In genomic region chr12:105497894-105498293, GRCm38 (mm10) we compare ENCODE assay signal across 9 mouse cellular contexts. TPM values are rescaled to one million over a fixed set of nuclear protein-coding genes. Genes with fewer than 3 reads are reported as not detected.
DNase-seq lines count a peak whose midpoint lies in the region; ATAC-seq lines count a peak whose summit lies in the region.
"Had no signal": no experiment of that assay in that cellular context is flagged by ENCODE, and none has a peak within 500 bp of the region (broad histone marks: within the 10 kb centered on the region; RNA-seq: fewer than 3 reads in every experiment).

No protein-coding gene starts in this region.

- H3K9ac ChIP-seq in liver, embryonic 12.5 days, result no peak overlapping the region
- no peak overlapping the region for H3K9ac ChIP-seq in kidney, embryonic 16.5 days (replicated peaks; ENCODE audit: low read length)
- H3K9ac ChIP-seq in liver, embryonic 11.5 days (ENCODE audit: low read depth, low read length), result no peak overlapping the region

- no peaks in the 10 kb centered on the region for H3K36me3 ChIP-seq in liver, embryonic 12.5 days
- H3K36me3 ChIP-seq in embryonic facial prominence, embryonic 10.5 days (replicated peaks), result no peaks in the 10 kb centered on the region
- H3K36me3 ChIP-seq in kidney, embryonic 16.5 days (ENCODE audit: insufficient read depth, low read length), result no peaks in the 10 kb centered on the region
- H3K36me3 ChIP-seq in liver, embryonic 11.5 days (ENCODE audit: control insufficient read depth, insufficient read depth, low read length), result no peaks in the 10 kb centered on the region

- no peak overlapping the region for H3K4me3 ChIP-seq in liver, embryonic 12.5 days
- H3K4me3 ChIP-seq in embryonic facial prominence, embryonic 10.5 days, result no peak overlapping the region
- no peak overlapping the region for H3K4me3 ChIP-seq in kidney, embryonic 16.5 days (ENCODE audit: low read length)
- H3K4me3 ChIP-seq in liver, embryonic 11.5 days (ENCODE audit: low read depth, low read length), result no peak overlapping the region
- H3K4me3 ChIP-seq: megakaryocyte, embryonic 14.5 days had no signal

- 0 out of 2 replicates have a peak, but pooled peaks cover 18% of the 10 kb centered on the region for H3K27me3 ChIP-seq in liver, embryonic 12.5 days (replicated peaks)
- H3K27me3 ChIP-seq in embryonic facial prominence, embryonic 10.5 days (replicated peaks; ENCODE audit: low read depth, poor library complexity, severe bottlenecking), result no peaks in the 10 kb centered on the region
- no peaks in the 10 kb centered on the region for H3K27me3 ChIP-seq in kidney, embryonic 16.5 days (ENCODE audit: insufficient read depth, low read length)
- H3K27me3 ChIP-seq in liver, embryonic 11.5 days (replicated peaks; ENCODE audit: control insufficient read depth, insufficient read depth, low read length), result no peaks in the 10 kb centered on the region

- no peaks in the 10 kb centered on the region for H3K9me3 ChIP-seq in liver, embryonic 12.5 days (replicated peaks)
- no peaks in the 10 kb centered on the region for H3K9me3 ChIP-seq in embryonic facial prominence, embryonic 10.5 days
- H3K9me3 ChIP-seq in kidney, embryonic 16.5 days (ENCODE audit: low read length), result no peaks in the 10 kb centered on the region
- H3K9me3 ChIP-seq in liver, embryonic 11.5 days (ENCODE audit: control insufficient read depth, low read length), result no peaks in the 10 kb centered on the region
- H3K9me3 ChIP-seq: megakaryocyte, embryonic 14.5 days had no signal

- DNase-seq in liver, result peak; percentile 70
- peak; percentile 85 for DNase-seq in embryonic facial prominence, embryonic 10.5 days (ENCODE audit: low spot score)
- DNase-seq in heart, adult 9 months (ENCODE audit: low spot score in 2 of 2), result peak; percentile 53 to 73
- peak; percentile 60 for DNase-seq in liver, embryonic 11.5 days (ENCODE audit: low spot score)
- peak; percentile 77 for DNase-seq in neural tube, embryonic 10.5 days (ENCODE audit: extremely low spot score, low spot score)
- peak; percentile 92 for DNase-seq in testis, postnatal 10 days (ENCODE audit: low spot score)

- WGBS in liver, embryonic 12.5 days (ENCODE audit: insufficient replicate concordance), result 9% methylated on average over 6 of the region's 6 CpGs
- 18% methylated on average over 6 of the region's 6 CpGs for WGBS in embryonic facial prominence, embryonic 10.5 days
- whole genome bisulfite sequencing in kidney, embryonic 16.5 days, result 15% methylated on average over 6 of the region's 6 CpGs
- 14% methylated on average over 6 of the region's 6 CpGs for WGBS in liver, embryonic 11.5 days

- no peak overlapping the region for H3K27ac ChIP-seq in liver, embryonic 12.5 days
- H3K27ac ChIP-seq in embryonic facial prominence, embryonic 10.5 days (replicated peaks), result peak overlapping the region; percentile 59
- H3K27ac ChIP-seq in kidney, embryonic 16.5 days (ENCODE audit: low read length), result no peak overlapping the region
- no peak overlapping the region for H3K27ac ChIP-seq in liver, embryonic 11.5 days (ENCODE audit: low read depth, low read length)

- H3K4me1 ChIP-seq in liver, embryonic 12.5 days, result no peaks in the 10 kb centered on the region
- H3K4me1 ChIP-seq in embryonic facial prominence, embryonic 10.5 days, result peaks cover 33% of the 10 kb centered on the region
- peaks cover 10% of the 10 kb centered on the region for H3K4me1 ChIP-seq in kidney, embryonic 16.5 days (ENCODE audit: insufficient read depth, low read length)
- H3K4me1 ChIP-seq in liver, embryonic 11.5 days (replicated peaks; ENCODE audit: control insufficient read depth, insufficient read depth, low read length), result no peaks in the 10 kb centered on the region
- H3K4me1 ChIP-seq: megakaryocyte, embryonic 14.5 days had no signal

- no peak for ATAC-seq in liver, embryonic 12.5 days
- peak; percentile 25; the same call in 1 of the 2 replicates for ATAC-seq in kidney, embryonic 16.5 days (ENCODE audit: low FRiP score, low TSS enrichment)
- ATAC-seq in liver, embryonic 11.5 days (replicated peaks; ENCODE audit: low FRiP score), result no peak

- H3K4me2 ChIP-seq in liver, embryonic 12.5 days, result no peak overlapping the region
- H3K4me2 ChIP-seq in kidney, embryonic 16.5 days (replicated peaks; ENCODE audit: low read depth, low read length), result no peak overlapping the region
- H3K4me2 ChIP-seq in liver, embryonic 11.5 days, result no peak overlapping the region

RNA-seq across cellular contexts. Expression of gene D430019H16Rik, which starts 44.2 kb away (rescaled TPM):
- 0.13 and 0.19 TPM in 2 replicates for polyA plus RNA-seq in liver, embryonic 12.5 days (2016; fragmentation: Nextera tagmentation; extraction: Ambion mirVana)
- polyA plus RNA-seq in embryonic facial prominence, embryonic 10.5 days (2016; fragmentation: Nextera tagmentation; extraction: Ambion mirVana), result 2.3 and 2.7 TPM in 2 replicates
- polyA plus RNA-seq in kidney, embryonic 16.5 days (2015; fragmentation: Nextera tagmentation; extraction: Ambion mirVana), result 1.3 and 1.4 TPM in 2 replicates
- polyA plus RNA-seq in liver, embryonic 11.5 days (2014; fragmentation: Nextera tagmentation; extraction: Ambion mirVana), result 0.49 and 0.93 TPM in 2 replicates
